Mouse (Mus musculus): ENCODE data around the gene Pbx4. TPM values are rescaled to one million over a fixed set of nuclear protein-coding genes. Genes with fewer than 3 reads are reported as not detected.

Pbx4 gene
- polyA plus RNA-seq, 1 experiment from 2014 or later, result 8.5 TPM

DNA sequence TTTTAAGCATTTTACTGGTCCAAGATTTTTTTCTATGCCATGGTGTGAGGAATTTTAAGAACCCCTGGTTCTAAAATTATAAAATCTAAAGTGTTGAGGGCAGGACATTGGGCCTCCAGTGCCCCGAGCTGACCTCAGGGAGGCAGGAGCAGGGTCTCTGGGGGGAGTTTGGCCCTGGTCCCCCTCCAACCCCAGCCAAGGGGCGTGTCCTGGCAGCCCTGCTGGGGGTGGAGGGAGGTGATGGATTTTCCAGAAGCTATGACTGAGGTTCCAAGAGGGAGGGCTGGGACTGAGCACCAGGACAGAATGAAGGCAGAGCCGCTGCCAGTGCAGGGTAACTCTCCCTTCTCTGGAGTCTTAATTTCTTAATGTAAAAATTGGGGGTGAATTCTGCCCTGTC lies 45.7 kb downstream of the Pbx4 start:
- Histone ChIP-seq H3K4me3 (no peak overlapping the region), H3K4me2 (replicated peaks) (no peak overlapping the region), H3K4me1 (peaks cover 14% of the 10 kb centered on the region), H3K27ac (no peak overlapping the region), H3K9me3 (no peaks in the 10 kb centered on the region), H3K9ac (no peak overlapping the region), H3K36me3 (no peaks in the 10 kb centered on the region), H3K27me3 (peaks cover 74% of the 10 kb centered on the region)
- WGBS, result 51% methylated on average over 3 of the region's 3 CpGs
- ATAC-seq (ENCODE audit: low FRiP score, low read depth), result no peak

DNA sequence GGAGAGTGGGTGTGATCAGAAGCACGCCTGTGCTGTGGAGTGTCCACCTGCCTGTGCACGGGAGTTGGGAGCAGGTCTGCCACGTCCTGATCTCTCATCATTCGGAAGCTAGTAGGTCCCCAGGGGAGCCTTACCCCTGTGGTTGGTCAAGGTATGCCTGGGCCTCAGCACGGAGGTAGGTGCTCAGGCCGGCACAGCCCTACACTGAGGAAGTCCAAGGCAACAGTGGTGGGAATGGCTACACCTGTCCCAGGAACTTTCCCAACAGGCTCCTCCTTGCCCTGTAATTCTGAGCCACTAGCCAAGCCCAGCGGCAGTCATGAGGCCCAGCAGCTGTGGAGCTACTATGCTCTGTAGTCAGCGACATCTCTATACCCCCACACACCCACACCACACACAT lies 47.4 kb downstream of the Pbx4 start:
- peaks cover 91% of the 10 kb centered on the region for H3K27me3 ChIP-seq
- ATAC-seq (ENCODE audit: low FRiP score, low read depth), result no peak
- H3K9ac ChIP-seq, result no peak overlapping the region
- H3K4me1 ChIP-seq, result peaks cover 12% of the 10 kb centered on the region
- H3K4me3 ChIP-seq, result no peak overlapping the region
- WGBS, result 60% methylated on average over 8 of the region's 8 CpGs
- no peak overlapping the region for H3K27ac ChIP-seq
- no peaks in the 10 kb centered on the region for H3K36me3 ChIP-seq
- H3K9me3 ChIP-seq, result no peaks in the 10 kb centered on the region
- H3K4me2 ChIP-seq (replicated peaks), result no peak overlapping the region

DNA sequence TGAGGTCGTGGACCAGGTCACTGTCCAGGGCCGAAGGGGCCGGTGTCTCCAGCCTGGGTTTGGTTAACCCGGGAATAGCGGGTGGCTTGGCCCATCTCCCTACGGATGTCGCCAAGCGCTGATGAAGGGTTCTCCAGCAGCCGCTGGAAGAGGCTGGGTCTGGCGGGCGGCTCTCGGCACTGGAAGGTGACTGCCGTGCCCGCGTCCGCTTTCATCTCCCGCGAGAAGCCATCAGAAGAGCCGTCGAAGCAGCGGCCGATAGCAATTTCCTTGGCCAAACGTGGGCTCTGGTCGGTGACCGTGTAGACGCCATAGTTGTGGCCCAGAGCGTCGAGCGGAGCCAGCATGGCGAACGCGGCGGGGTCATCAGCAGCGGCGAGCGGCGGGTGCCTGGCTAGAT lies 48.5 kb downstream of the Pbx4 start:
- Histone ChIP-seq H3K4me3 (peak overlapping the region; percentile 47), H3K27me3 (peaks cover 99% of the 10 kb centered on the region), H3K9ac (peak overlapping the region; percentile 50; the same call in 1 of the 2 replicates), H3K4me2 (replicated peaks) (peak overlapping the region; percentile 63), H3K4me1 (peaks cover 11% of the 10 kb centered on the region), H3K9me3 (no peaks in the 10 kb centered on the region), H3K27ac (no peak overlapping the region), H3K36me3 (no peaks in the 10 kb centered on the region)
- no peak for ATAC-seq (ENCODE audit: low FRiP score, low read depth)
- 10% methylated on average over 37 of the region's 37 CpGs for WGBS

DNA sequence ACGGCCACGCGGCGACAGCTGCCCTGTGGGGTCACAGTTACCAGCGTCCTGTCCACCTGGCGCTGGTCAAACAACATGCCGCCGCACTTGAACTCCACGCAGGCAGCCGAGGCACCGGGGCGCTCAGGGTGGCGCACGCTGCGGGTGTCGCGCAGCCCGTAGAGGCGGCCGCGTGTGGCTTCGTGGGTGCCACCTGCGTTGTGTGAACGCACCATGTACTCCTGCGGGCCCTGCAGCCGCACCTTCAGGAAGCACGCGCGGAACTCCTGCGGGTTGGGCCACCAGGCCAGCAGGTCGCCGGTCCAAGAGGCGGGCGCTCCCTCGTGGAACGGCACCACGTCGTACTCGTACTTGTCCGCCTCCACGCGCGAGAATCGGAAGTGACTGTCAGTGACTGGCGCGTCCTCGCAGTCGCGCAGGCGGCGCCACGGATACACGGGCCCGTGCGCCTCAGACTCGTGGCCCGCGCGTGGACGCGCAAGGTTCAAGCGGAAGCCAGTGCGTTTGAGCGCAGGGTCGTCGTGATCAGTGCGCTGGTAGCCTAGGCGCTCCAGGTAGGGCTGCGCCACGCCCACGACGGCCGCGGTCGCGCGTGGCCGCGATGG lies 49.1 kb downstream of the Pbx4 start:
- Histone ChIP-seq H3K4me1 (peaks cover 11% of the 10 kb centered on the region), H3K36me3 (no peaks in the 10 kb centered on the region), H3K9me3 (no peaks in the 10 kb centered on the region), H3K27ac (no peak overlapping the region), H3K9ac (peak overlapping the region; percentile 50), H3K4me2 (replicated peaks) (peak overlapping the region; percentile 63), H3K4me3 (peak overlapping the region; percentile 47), H3K27me3 (peaks cover 100% of the 10 kb centered on the region)
- no peak for ATAC-seq (ENCODE audit: low FRiP score, low read depth)
- 15% methylated on average over 79 of the region's 79 CpGs for WGBS

DNA sequence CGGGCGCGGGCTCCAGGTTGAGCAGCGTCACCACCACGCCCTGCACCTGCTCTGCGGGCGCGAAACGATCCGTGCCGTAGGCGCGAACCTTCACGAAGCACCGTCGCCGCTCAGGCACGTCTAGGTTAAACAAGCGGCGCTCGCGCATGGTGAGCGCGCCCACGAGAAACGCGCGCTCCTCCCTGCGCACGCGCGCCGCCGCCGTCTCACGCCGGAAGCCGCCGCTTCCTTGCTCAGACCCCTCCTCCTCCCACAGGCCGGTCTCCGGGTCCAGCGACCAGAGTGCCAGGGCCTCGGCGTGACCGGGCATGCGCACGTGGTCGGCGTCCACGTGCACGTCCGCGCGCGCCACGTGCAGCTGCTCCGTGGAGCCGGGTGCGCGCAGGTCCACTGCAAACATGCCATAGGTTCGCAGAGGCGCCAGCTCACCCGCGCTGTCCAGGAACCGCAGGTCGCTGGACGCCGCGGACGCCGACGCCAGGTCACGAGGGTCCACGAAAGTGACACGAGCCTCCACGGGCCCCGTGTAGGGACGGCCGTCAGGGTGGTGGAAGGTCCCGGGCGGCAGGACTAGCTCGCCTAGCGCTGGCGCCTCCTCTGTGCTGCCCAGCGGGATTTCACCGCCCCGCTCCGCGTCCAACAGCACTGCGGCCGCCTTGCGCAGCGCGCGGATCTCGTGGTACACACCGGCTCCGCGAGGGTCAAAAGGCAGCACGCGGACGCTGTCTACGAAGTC lies 49.9 kb downstream of the Pbx4 start:
- no peaks in the 10 kb centered on the region for H3K36me3 ChIP-seq
- H3K27ac ChIP-seq, result no peak overlapping the region
- WGBS, result 5% methylated on average over 103 of the region's 103 CpGs
- H3K9me3 ChIP-seq, result no peaks in the 10 kb centered on the region
- peaks cover 100% of the 10 kb centered on the region for H3K27me3 ChIP-seq
- peaks cover 16% of the 10 kb centered on the region for H3K4me1 ChIP-seq
- H3K4me3 ChIP-seq, result peak overlapping the region; percentile 47
- peak overlapping the region; percentile 63 for H3K4me2 ChIP-seq (replicated peaks)
- peak; percentile 71 for ATAC-seq (ENCODE audit: low FRiP score, low read depth)
- peak overlapping the region; percentile 50 for H3K9ac ChIP-seq

DNA sequence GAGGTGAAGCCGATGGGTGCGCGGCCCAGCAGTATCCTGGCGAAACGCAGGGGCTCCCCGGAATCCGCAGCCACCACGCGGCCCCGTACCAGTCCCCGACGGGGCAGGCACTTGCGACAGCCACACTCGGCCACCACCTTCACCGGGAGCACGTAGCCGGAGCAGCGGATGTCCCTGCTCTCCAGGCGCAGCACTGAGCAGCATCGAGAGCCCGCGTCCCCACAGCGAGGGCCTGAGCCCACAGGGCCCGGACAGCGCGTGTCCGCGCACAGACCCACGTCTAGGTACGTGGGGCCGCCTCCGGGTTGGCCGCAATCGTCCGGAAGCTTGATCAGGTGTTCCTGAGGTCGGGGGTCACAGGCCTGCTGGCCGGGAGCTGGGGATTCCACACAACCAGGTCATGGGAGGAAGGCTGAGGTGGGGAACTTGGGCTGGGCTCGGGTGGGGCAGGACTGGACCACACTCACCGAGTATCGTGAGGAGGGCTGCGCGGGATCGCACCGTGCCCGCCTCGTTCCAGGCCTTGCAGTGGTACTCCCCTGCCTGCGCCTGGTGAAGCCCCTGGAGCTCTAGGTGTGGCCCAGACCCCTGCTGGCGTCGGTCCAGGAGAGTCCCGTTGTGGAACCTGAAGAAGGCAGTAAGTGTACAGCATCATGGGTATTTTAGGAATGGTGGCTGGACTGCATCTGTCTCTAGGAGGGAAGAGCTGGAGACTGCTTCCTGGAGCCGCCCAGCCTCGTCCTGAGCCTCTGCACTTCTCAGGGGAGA lies 50.7 kb downstream of the Pbx4 start:
- Histone ChIP-seq H3K9ac (peak overlapping the region; percentile 50; the same call in 1 of the 2 replicates), H3K4me1 (peaks cover 24% of the 10 kb centered on the region), H3K36me3 (no peaks in the 10 kb centered on the region), H3K4me2 (replicated peaks) (peak overlapping the region; percentile 63), H3K9me3 (no peaks in the 10 kb centered on the region), H3K27ac (no peak overlapping the region), H3K4me3 (peak overlapping the region; percentile 47), H3K27me3 (peaks cover 100% of the 10 kb centered on the region)
- 14% methylated on average over 52 of the region's 52 CpGs for WGBS
- no peak for ATAC-seq (ENCODE audit: low FRiP score, low read depth)

DNA sequence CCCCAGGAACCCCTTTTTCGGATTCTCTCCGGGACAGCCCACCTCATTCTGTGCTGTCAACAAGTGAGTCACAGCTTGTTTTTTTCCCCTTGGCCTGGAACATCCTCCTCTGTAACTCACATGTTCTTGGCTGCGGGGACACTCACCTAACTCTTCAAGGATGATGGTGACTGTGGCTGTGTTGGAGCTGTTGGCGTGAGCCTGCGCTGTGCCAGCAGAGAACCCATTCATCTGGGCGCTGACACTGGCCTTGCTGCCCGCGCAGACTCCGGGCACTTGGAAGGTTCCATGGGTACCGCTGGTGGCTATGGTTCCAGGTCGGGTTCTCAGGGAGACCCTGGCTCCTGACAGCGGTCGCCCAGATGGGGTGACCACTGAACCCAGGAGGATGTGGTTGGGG lies 51.9 kb downstream of the Pbx4 start:
- Histone ChIP-seq H3K9me3 (no peaks in the 10 kb centered on the region), H3K27ac (no peak overlapping the region), H3K9ac (no peak overlapping the region), H3K4me1 (peaks cover 36% of the 10 kb centered on the region), H3K36me3 (no peaks in the 10 kb centered on the region), H3K4me2 (replicated peaks) (no peak overlapping the region), H3K4me3 (no peak overlapping the region), H3K27me3 (peaks cover 100% of the 10 kb centered on the region)
- ATAC-seq (ENCODE audit: low FRiP score, low read depth), result no peak
- 55% methylated on average over 13 of the region's 13 CpGs for WGBS

DNA sequence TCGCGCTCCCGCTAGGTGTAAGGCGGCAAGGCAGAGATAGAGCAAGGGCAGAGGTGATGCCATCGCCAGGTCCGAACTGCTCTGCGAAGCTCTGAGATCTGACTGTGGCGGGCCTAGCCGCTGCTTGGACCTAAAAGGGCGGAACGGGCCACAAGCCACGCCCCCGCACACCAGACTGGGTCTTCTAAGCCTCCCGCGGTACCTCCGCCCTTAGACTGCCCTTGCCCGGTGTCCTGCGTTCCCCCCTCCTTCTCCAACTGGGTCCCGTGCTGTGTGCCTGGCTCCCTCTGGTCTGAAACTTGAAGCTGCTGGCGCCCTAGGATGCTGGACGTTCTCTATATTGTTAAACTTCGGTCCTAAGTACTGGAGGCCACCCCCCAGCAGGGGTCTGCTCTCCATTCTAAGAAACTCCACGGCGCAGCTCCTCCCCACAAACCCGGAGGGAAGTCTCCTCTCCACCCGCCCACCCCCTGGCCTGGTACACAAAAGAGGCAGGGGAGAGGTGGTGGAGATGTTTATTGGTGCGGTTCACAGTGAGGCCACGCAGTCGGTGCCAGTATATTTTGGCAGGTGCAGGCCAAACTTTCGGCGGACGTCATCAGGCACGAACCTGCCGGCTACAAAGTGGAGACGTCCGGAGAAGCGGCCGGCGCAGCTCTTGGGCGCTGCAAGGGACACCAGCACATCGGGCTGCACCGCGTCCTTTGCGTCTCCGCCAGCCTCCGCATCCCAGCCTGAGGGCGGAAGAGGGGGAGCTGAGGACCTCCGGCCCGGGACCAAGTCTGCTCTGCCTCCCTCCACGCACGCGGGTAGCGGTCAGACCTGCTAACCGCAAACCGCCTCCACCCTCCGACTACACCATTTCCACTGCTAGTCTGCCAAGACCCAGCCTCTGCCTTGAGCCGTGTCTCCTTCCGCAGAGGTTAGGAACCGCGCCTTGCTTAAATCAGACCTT lies 55.3 kb downstream of the Pbx4 start, which contains the start of gene Cilp2:
Gene Cilp2 (minus strand): TSS at position 399 of the 955 bp plus-strand sequence.
- Histone ChIP-seq H3K4me3 (peak within 1 kb of the TSS; percentile 36), H3K4me1 (peaks cover 28% of the 10 kb centered on the region), H3K9ac (peak within 1 kb of the TSS; percentile 48), H3K9me3 (no peaks in the 10 kb centered on the region), H3K4me2 (replicated peaks) (peak within 1 kb of the TSS; percentile 63), H3K36me3 (peaks cover 5% of the 10 kb centered on the region), H3K27ac (no peak within 1 kb of the TSS), H3K27me3 (peaks cover 99% of the 10 kb centered on the region)
- 1% methylated on average over 59 of the region's 60 CpGs for WGBS
- ATAC-seq (ENCODE audit: low FRiP score, low read depth), result no peak

DNA sequence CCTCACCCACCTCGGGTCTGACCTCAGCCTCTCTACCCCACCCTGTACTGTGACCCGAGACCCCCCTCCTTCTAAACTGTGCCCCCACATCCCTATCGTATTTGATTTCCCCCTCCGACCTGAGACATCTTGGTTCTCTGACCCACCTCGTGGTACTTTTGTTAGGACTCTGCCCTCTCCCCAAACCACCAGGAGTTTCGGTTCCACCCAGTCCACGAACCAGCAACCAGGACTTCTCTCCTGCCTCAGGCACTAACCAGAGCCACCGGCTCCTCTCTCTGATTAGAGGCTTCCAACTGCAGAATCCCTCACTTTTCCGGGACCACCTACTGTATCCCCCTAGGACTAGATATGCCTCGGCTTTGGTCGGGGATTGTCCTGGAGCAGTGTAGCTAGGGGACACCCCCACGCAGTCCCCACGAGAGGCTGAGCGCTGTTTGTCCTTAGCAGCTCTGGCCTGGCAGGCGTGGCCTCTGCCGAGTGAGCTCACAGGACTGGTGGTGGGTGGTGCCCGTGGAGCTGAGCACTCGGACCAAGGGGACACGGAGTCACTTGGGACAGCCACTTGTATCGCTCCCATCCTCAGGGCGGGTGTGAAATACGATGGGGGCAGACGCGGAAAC lies 56.1 kb downstream of the Pbx4 start:
- Histone ChIP-seq H3K36me3 (peaks cover 13% of the 10 kb centered on the region), H3K27me3 (peaks cover 94% of the 10 kb centered on the region), H3K27ac (no peak overlapping the region), H3K9ac (peak overlapping the region; percentile 48), H3K4me1 (peaks cover 28% of the 10 kb centered on the region), H3K9me3 (no peaks in the 10 kb centered on the region), H3K4me2 (replicated peaks) (peak overlapping the region; percentile 63), H3K4me3 (peak overlapping the region; percentile 36)
- ATAC-seq (ENCODE audit: low FRiP score, low read depth), result no peak
- 5% methylated on average over 24 of the region's 24 CpGs for WGBS

DNA sequence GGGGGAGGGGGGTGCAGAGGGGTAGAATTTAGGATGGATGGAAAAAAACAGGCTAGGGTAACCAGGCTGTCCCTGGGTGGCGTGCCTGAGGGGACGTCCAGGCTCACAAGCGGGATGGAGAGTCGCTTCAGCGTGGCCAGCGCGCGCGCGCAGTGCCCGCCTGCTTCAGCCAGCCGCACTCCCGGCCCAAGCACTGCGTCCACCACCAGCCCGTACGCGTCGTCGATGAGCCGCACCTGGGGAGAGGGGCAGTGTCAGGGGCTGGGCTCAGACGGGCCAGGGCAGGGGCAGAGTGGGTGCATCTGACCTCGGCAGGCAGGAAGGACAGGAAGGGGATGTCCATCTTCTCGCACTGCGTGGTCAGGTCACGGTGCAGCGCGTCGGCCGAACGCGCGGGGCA lies 56.6 kb downstream of the Pbx4 start:
- ATAC-seq (ENCODE audit: low FRiP score, low read depth), result no peak
- Histone ChIP-seq H3K9me3 (no peaks in the 10 kb centered on the region), H3K27ac (no peak overlapping the region), H3K4me1 (peaks cover 28% of the 10 kb centered on the region), H3K36me3 (peaks cover 18% of the 10 kb centered on the region), H3K9ac (peak overlapping the region; percentile 48; the same call in 1 of the 2 replicates), H3K4me3 (peak overlapping the region; percentile 36), H3K4me2 (replicated peaks) (peak overlapping the region; percentile 63), H3K27me3 (peaks cover 89% of the 10 kb centered on the region)
- WGBS, result 4% methylated on average over 32 of the region's 32 CpGs

DNA sequence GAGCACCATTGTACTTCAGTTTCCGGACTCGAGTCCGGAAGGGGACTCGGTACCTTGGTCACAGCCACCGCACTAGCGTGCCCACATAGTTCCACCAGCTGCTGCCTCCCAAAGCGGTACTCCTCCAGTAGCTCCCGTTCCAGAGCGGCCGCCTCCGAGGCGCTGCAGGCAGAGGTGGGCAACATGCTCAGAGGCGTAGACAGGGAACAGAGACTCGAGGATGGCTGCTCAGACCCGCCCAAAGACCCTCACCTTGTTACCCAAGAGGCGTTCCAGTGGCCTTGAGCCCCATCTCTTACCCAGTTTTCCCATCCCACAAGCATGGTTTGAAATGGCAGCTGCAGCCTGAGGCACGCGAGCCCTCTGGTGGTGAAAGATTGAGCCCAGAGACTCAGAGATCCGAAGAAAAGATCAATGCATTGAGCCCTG lies 58.5 kb downstream of the Pbx4 start:
- H3K4me3 ChIP-seq, result no peak overlapping the region
- peaks cover 39% of the 10 kb centered on the region for H3K4me1 ChIP-seq
- no peak overlapping the region for H3K27ac ChIP-seq
- peak overlapping the region; percentile 43; the same call in 1 of the 2 replicates for H3K9ac ChIP-seq
- peaks cover 33% of the 10 kb centered on the region for H3K36me3 ChIP-seq
- H3K9me3 ChIP-seq, result no peaks in the 10 kb centered on the region
- peaks cover 69% of the 10 kb centered on the region for H3K27me3 ChIP-seq
- 37% methylated on average over 19 of the region's 19 CpGs for WGBS
- H3K4me2 ChIP-seq (replicated peaks), result 0 out of 2 replicates have a peak overlapping the region, but pooled peaks have one; percentile 5
- ATAC-seq (ENCODE audit: low FRiP score, low read depth), result no peak
